Mouse (Mus musculus): ENCODE results near the gene Zfp949.

DNA sequence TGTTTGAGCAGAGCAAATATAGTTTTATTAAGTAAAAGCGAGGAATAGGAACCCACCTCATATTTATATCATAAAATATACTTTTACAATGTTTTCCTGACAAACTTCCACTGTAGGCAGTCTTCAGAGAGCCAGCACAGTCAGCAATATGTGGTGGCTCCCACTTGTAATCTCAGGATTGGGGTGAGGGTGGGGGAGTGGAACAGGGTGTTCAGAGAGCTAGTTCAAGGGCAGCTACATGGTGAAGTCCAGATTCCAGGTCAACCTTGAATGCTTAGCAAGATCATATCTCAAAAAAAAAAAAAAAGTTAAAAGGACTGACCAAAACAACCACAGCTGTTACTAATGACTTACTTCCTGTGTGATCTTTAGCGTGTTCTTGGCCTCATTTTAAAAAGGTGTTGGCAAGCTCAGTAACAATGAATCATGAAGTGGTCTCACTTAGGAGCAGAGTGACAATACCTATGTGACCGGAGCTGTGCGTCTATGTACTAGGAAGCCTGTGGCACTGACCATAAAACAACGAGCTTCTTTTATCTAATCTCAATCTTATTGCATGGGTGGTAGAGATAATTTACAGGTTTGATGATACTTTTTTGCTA lies 17.7 kb upstream of the Zfp949 start:
- no peak for TF ChIP-seq CTCF (IDR thresholded peaks at IDR 0.05; ENCODE audit: low read depth)
- no peak for TF ChIP-seq EP300 (optimal IDR thresholded peaks at IDR 0.05)
